Comparison of ENCODE assay signal across 9 mouse cellular contexts in genomic region chr8:88023423-88023822, GRCm38 (mm10).
A peak's percentile ranks its signal among the peaks of the same experiment; 100 is the strongest.
DNase-seq lines count a peak whose midpoint lies in the region; ATAC-seq and TF ChIP-seq lines count a peak whose summit lies in the region.
"Had no signal": no experiment of that assay in that cellular context is flagged by ENCODE, and none has a peak within 500 bp of the region (broad histone marks: within the 10 kb centered on the region; RNA-seq: fewer than 3 reads in every experiment).

No protein-coding gene starts in this region.

- ATAC-seq in hindbrain, embryonic 11.5 days (ENCODE audit: low FRiP score): peak; percentile 64; the same call in 1 of the 2 replicates
- ATAC-seq in midbrain, postnatal 0 days (ENCODE audit: low FRiP score): peak; percentile 49

- H3K4me1 ChIP-seq in CH12.LX (ENCODE audit: control insufficient read depth in 1 of 2, insufficient read depth in 2 of 2): peaks cover 1 to 6% of the 10 kb centered on the region in 2 experiments; a peak in 3 of 4 replicates
- no peaks in the 10 kb centered on the region for H3K4me1 ChIP-seq in hindbrain, embryonic 11.5 days (replicated peaks; ENCODE audit: control insufficient read depth, insufficient read depth, low read length)
- no peaks in the 10 kb centered on the region for H3K4me1 ChIP-seq in midbrain, postnatal 0 days (ENCODE audit: insufficient read depth, low read length)

- no peaks in the 10 kb centered on the region for H3K36me3 ChIP-seq in CH12.LX (replicated peaks in 1 of 2; ENCODE audit: control insufficient read depth in 1 of 2, insufficient read depth in 1 of 2, low read length in 1 of 2)
- no peaks in the 10 kb centered on the region for H3K36me3 ChIP-seq in hindbrain, embryonic 11.5 days (ENCODE audit: control insufficient read depth, insufficient read depth, low read length)
- no peaks in the 10 kb centered on the region for H3K36me3 ChIP-seq in midbrain, postnatal 0 days (ENCODE audit: insufficient read depth, low read length)

- 12% methylated on average over 5 of the region's 5 CpGs for WGBS in hindbrain, embryonic 11.5 days
- 15% methylated on average over 5 of the region's 5 CpGs for whole genome bisulfite sequencing in midbrain, postnatal 0 days

- no peak overlapping the region for H3K4me3 ChIP-seq in CH12.LX (replicated peaks in 1 of 3; ENCODE audit: low read depth in 2 of 3, low read length in 2 of 3, poor library complexity in 1 of 3)
- H3K4me3 ChIP-seq in hindbrain, embryonic 11.5 days (ENCODE audit: low read depth, low read length): no peak overlapping the region
- H3K4me3 ChIP-seq in midbrain, postnatal 0 days (ENCODE audit: low read depth, low read length): no peak overlapping the region

- H3K79me2 ChIP-seq in CH12.LX (replicated peaks; ENCODE audit: control insufficient read depth, extremely low read depth, insufficient read depth, poor library complexity, severe bottlenecking): no peaks in the 10 kb centered on the region

- no peaks in the 10 kb centered on the region for H3K27me3 ChIP-seq in CH12.LX (replicated peaks)
- no peaks in the 10 kb centered on the region; the same call in 1 of the 2 replicates for H3K27me3 ChIP-seq in hindbrain, embryonic 11.5 days (ENCODE audit: control insufficient read depth, insufficient read depth, low read length)
- H3K27me3 ChIP-seq in midbrain, postnatal 0 days (ENCODE audit: insufficient read depth, low read length): no peaks in the 10 kb centered on the region

- TF ChIP-seq POLR2A in CH12.LX (IDR thresholded peaks at IDR 0.05; ENCODE audit: low read depth, low read length): no peak

- H3K4me2 ChIP-seq in CH12.LX (ENCODE audit: insufficient read depth, low read depth, poor library complexity, severe bottlenecking): no peak overlapping the region
- H3K4me2 ChIP-seq in hindbrain, embryonic 11.5 days (replicated peaks; ENCODE audit: low read depth, low read length): no peak overlapping the region
- no peak overlapping the region for H3K4me2 ChIP-seq in midbrain, postnatal 0 days (ENCODE audit: low read depth, low read length, poor library complexity, severe bottlenecking)

- H3K9ac ChIP-seq in CH12.LX (ENCODE audit: insufficient read depth, low read depth): no peak overlapping the region
- no peak overlapping the region for H3K9ac ChIP-seq in hindbrain, embryonic 11.5 days (ENCODE audit: low read depth, low read length)
- no peak overlapping the region for H3K9ac ChIP-seq in midbrain, postnatal 0 days (replicated peaks; ENCODE audit: low read length, poor library complexity, severe bottlenecking)

- dilution Hi-C loops in CH12.LX (cut with MboI; ENCODE audit: extremely low pct_ligation_motif_present, extremely low pct_unique_long_range_greater_than_20kb, low sequenced_read_pairs): no loop called here

- TF ChIP-seq EP300 in CH12.LX (IDR thresholded peaks at IDR 0.05; ENCODE audit: low read length): no peak

- H3K27ac ChIP-seq in CH12.LX (ENCODE audit: insufficient read depth, low read depth): no peak overlapping the region
- H3K27ac ChIP-seq in hindbrain, embryonic 11.5 days (ENCODE audit: low read depth, low read length): no peak overlapping the region
- H3K27ac ChIP-seq in midbrain, postnatal 0 days (ENCODE audit: low read depth, low read length): no peak overlapping the region
- H3K27ac ChIP-seq: macrophage had no signal

- TF ChIP-seq RAD21 in CH12.LX (IDR thresholded peaks at IDR 0.05; ENCODE audit: low read depth, low read length): peak; percentile 78

- in situ Hi-C loops in CH12.LX (cut with MboI; ENCODE audit: low pct_ligation_motif_present, low pct_unique_long_range_greater_than_20kb, low sequenced_read_pairs): loop anchor here (10.0 kb wide), 2 partner anchors 119 to 429 kb away; no protein-coding TSS in a partner anchor

- DNase-seq in CH12.LX (ENCODE audit: extremely low read depth) (peak; percentile 53), MN1 (ENCODE audit: low spot score) (peak; percentile 69)
- peak; percentile 90 for DNase-seq in embryo, embryonic 10.5 days (ENCODE audit: low spot score)
- DNase-seq in hindbrain, embryonic 11.5 days (ENCODE audit: low spot score): peak; percentile 82
- DNase-seq in layer of hippocampus, postnatal 10 days (ENCODE audit: low spot score in 2 of 2): peak; percentile 41 to 53
- DNase-seq in midbrain, postnatal 0 days (ENCODE audit: low spot score): peak; percentile 87
- no peak for DNase-seq in thymus, postnatal 4 days
- DNase-seq in thymus, postnatal 0 days (ENCODE audit: low spot score): no peak

- peak; percentile 23 to 78; a peak in 3 of 4 replicates for TF ChIP-seq CTCF in CH12.LX (conservative IDR thresholded peaks at IDR 0.05 in 1 of 2, IDR thresholded peaks at IDR 0.05 in 1 of 2; ENCODE audit: low read depth in 2 of 2, low read length in 2 of 2)
- TF ChIP-seq CTCF in midbrain, postnatal 0 days (IDR thresholded peaks at IDR 0.05): peak; percentile 78

- H3K9me3 ChIP-seq in CH12.LX (replicated peaks; ENCODE audit: low read length): peaks cover 2% of the 10 kb centered on the region
- no peaks in the 10 kb centered on the region for H3K9me3 ChIP-seq in hindbrain, embryonic 11.5 days (ENCODE audit: control insufficient read depth, low read length)
- H3K9me3 ChIP-seq in midbrain, postnatal 0 days (ENCODE audit: low read length): no peaks in the 10 kb centered on the region

TF ChIP-seq in CH12.LX, 34 proteins besides CTCF, POLR2A, EP300 and RAD21:
- 0 out of 2 replicates have a peak, but pooled peaks have one; percentile 13 for TF ChIP-seq ZC3H11A (IDR thresholded peaks at IDR 0.05; ENCODE audit: low read depth, low read length)
- no peak for TF ChIP-seq ZMIZ1 (IDR thresholded peaks at IDR 0.05; ENCODE audit: low read depth, low read length)
- no peak for TF ChIP-seq HCFC1 (IDR thresholded peaks at IDR 0.05; ENCODE audit: low read depth, low read length)
- TF ChIP-seq JUND (conservative IDR thresholded peaks at IDR 0.05; ENCODE audit: low read depth, low read length): no peak
- peak; percentile 62 for TF ChIP-seq SMC3 (IDR thresholded peaks at IDR 0.05; ENCODE audit: low read depth, low read length)

Comparison
In these comparisons a context has a peak if more than half of its experiments do, and no peak if none do; other contexts are left out.
1. DNase-seq: peak in CH12.LX (single experiment), MN1 (single experiment), embryo, embryonic 10.5 days (single experiment), hindbrain, embryonic 11.5 days (single experiment), layer of hippocampus, postnatal 10 days (2 of 2) and midbrain, postnatal 0 days (single experiment); none in thymus, postnatal 4 days (single experiment) and thymus, postnatal 0 days (single experiment).